Mouse (Mus musculus) E14TG2a.4 (cell line): ENCODE measurements around the gene Tcf7l2.

Experiments
- CTCF ChIP-seq: conservative IDR thresholded peaks from 2 replicates; pipeline ENCODE4 v1.5.1; 2014; ENCODE audit warnings: low read length
- POU5F1 ChIP-seq: IDR thresholded peaks from 2 replicates; pipeline ENCODE4 v1.6.1; 2014; ENCODE audit warnings: low read length, borderline replicate concordance

GRCm38 (mm10) chr19:55781087-55781486 lies 39.5 kb downstream of the Tcf7l2 start:
- TF ChIP-seq CTCF (no peak), POU5F1 (no peak)
